Mouse (Mus musculus) layer of hippocampus, adult 8-10 months (tissue): Measurements from ENCODE around the gene Zfp990. TPM values are rescaled to one million over a fixed set of nuclear protein-coding genes. Genes with fewer than 3 reads are reported as not detected.
"Not testable (repeated sequence)": the region's sequence is repeated elsewhere in the genome, so short reads cannot be mapped to it uniquely, and the experiment has no call there.

Experiments used
- DNase-seq, 2 experiments: peaks; one replicate each; pipeline ENCODE4 v3.0.0; 2022; ENCODE audit warnings: low spot score in 2 of 2
- total RNA-seq, 4 experiments: library from RNA; stranded (reverse); gene quantifications; 2 replicates each; pipeline ENCODE4 v1.2.4; 2022

Gene Zfp990
- total RNA-seq = under 1 TPM in 2 of 4 experiments, not detected in 2; 0.11 to 0.43 TPM

- not testable (repeated sequence) for DNase-seq
These were observed at the start of gene Zfp990 for GRCm38 (mm10) chr4:145510459-145510858. Gene Zfp990, plus strand, starts transcription at chr4:145510759.

GRCm38 (mm10) chr4:145463553-145464253 is 46.9 kb upstream of the Zfp990 start:
- DNase-seq = not testable (repeated sequence)

- no peak for DNase-seq
These were observed 32.4 kb upstream of the Zfp990 start for GRCm38 (mm10) chr4:145478128-145478527.

- not testable (repeated sequence) for DNase-seq
These were observed 29.9 kb upstream of the Zfp990 start for GRCm38 (mm10) chr4:145480699-145481098.

GRCm38 (mm10) chr4:145489396-145489795 is 21.2 kb upstream of the Zfp990 start:
- no peak for DNase-seq

- DNase-seq = no peak
These were observed 18.4 kb upstream of the Zfp990 start for GRCm38 (mm10) chr4:145492132-145492531.

- DNase-seq = not testable (repeated sequence)
These were observed 17.2 kb upstream of the Zfp990 start for GRCm38 (mm10) chr4:145493316-145493715.

GRCm38 (mm10) chr4:145514637-145515036 is 4.1 kb downstream of the Zfp990 start:
- not testable (repeated sequence) for DNase-seq

GRCm38 (mm10) chr4:145515776-145516565 is 5.4 kb downstream of the Zfp990 start:
- DNase-seq = not testable (repeated sequence)

- not testable (repeated sequence) for DNase-seq
These were observed 6.8 kb downstream of the Zfp990 start for GRCm38 (mm10) chr4:145517391-145517790.

GRCm38 (mm10) chr4:145543861-145544260 is 33.3 kb downstream of the Zfp990 start:
- not testable (repeated sequence) for DNase-seq

GRCm38 (mm10) chr4:145545106-145545505 is 34.5 kb downstream of the Zfp990 start:
- not testable (repeated sequence) for DNase-seq

- not testable (repeated sequence) for DNase-seq
These were observed 35.3 kb downstream of the Zfp990 start for GRCm38 (mm10) chr4:145545734-145546349.

- DNase-seq = not testable (repeated sequence)
These were observed 35.9 kb downstream of the Zfp990 start for GRCm38 (mm10) chr4:145546477-145546876.

- no peak for DNase-seq
These were observed 46.1 kb downstream of the Zfp990 start for GRCm38 (mm10) chr4:145556680-145557079.

GRCm38 (mm10) chr4:145559505-145560099 is 49.0 kb downstream of the Zfp990 start:
- DNase-seq = no peak

GRCm38 (mm10) chr4:145564111-145564821 is 53.7 kb downstream of the Zfp990 start:
- DNase-seq = no peak

- not testable (repeated sequence) for DNase-seq
These were observed 59.9 kb downstream of the Zfp990 start for GRCm38 (mm10) chr4:145570461-145570860.

GRCm38 (mm10) chr4:145576623-145577022 is 66.1 kb downstream of the Zfp990 start:
- DNase-seq = not testable (repeated sequence)

- not testable (repeated sequence) for DNase-seq
These were observed 69.8 kb downstream of the Zfp990 start for GRCm38 (mm10) chr4:145580333-145580732.

- not testable (repeated sequence) for DNase-seq
These were observed 74.5 kb downstream of the Zfp990 start, which contains the start of gene Gm13212 for GRCm38 (mm10) chr4:145585078-145585477. Gene Gm13212, plus strand, starts transcription at chr4:145585166.
